Mouse (Mus musculus) E14TG2a.4 (cell line): ENCODE measurements around the gene Vrk1.

Experiments used
- CTCF ChIP-seq: conservative IDR thresholded peaks from 2 replicates; pipeline ENCODE4 v1.5.1; 2014; ENCODE audit warnings: low read length
- NANOG ChIP-seq: IDR thresholded peaks from 2 replicates; pipeline ENCODE4 v1.6.1; 2014; ENCODE audit warnings: borderline replicate concordance, low read length, mixed read lengths
- POU5F1 ChIP-seq: IDR thresholded peaks from 2 replicates; pipeline ENCODE4 v1.6.1; 2014; ENCODE audit warnings: low read length, borderline replicate concordance

DNA sequence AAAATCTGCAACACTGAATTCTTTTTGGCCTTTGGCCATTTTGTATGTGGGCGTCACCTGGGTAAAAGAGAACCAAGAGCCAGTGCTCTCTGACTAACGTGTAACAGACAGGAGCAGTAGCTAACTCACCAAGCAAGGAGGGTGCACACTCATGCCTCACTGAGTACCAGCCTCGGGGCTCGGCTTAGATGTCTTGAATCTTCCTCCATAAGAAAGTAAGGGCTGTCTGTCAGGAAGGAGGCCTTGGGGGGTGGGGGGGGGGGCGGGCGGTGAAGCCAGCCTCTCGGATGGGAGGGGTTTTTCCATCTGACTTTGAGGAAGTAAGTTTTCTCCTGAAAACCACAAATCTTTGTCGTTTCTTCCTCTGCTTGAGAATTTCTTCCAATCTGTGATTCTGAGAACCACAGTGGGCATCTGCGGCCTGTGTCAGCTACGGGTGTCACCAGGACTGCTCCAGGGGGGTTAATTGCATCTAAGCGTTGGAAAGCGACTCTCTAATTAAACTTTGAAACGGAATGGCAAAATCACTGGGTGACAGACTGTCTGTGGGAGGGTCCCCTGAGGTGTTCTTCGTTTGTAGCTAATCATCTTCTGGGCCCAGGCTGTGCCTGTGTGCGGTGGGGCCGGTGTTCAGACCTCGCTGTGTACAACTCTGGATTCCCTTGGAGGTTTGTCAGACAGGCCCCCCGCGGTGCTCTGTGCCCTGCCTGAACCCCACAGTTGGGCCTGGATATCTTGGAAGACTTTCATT, 43.0 kb upstream of the Vrk1 start:
- no peak for TF ChIP-seq CTCF
- TF ChIP-seq NANOG = no peak
- no peak for TF ChIP-seq POU5F1
